Mouse (Mus musculus) frontal cortex, adult 2 months (tissue): ENCODE results near the gene Muc2. TPM values are rescaled to one million over a fixed set of nuclear protein-coding genes. Genes with fewer than 3 reads are reported as not detected.

Experiments
- DNase-seq, 2 experiments: peaks; one replicate each; pipeline ENCODE4 v3.0.0; 2022; ENCODE audit warnings: low spot score in 1 of 2; ENCODE audit errors: extremely low spot score in 1 of 2
- polyA plus RNA-seq: library from polyadenylated mRNA; depleted of rRNA; stranded (reverse); fragments of >200 nt; gene quantifications from 2 replicates; pipeline ENCODE4 v1.2.3, GENCODE M21; 2012; rRNA removed

The Muc2 gene
- polyA plus RNA-seq, 1 experiment: 0.58 TPM

- DNase-seq: peak; percentile 66 to 93
Measured at GRCm38 (mm10) chr7:141755831-141756230, 65.7 kb downstream of the Muc2 start.

GRCm38 (mm10) chr7:141758291-141758690 lies 68.2 kb downstream of the Muc2 start:
- no peak for DNase-seq

DNA sequence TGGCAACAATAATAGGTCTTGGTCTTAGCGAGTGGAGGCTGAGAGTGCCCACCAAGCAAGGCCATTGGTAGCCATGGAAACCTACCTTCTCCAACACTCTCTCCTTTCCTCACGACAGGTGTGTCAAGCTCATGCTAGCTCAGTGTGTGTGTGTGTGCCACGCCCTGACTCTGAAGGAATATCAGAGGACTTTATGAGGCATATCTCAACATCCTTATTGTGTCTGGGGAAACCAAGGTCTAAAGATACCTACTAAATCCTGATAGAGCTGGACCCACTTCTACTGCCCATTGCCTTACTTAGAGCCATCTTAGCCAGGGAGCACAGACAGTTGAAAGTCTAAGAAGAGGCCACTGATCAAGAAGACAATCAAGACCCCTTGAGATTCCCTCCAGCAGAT lies 80.4 kb downstream of the Muc2 start:
- DNase-seq: no peak

- no peak for DNase-seq
Measured at GRCm38 (mm10) chr7:141770988-141771387, 80.8 kb downstream of the Muc2 start.

- DNase-seq: no peak
Measured at GRCm38 (mm10) chr7:141772058-141772557, 82.0 kb downstream of the Muc2 start.

DNA sequence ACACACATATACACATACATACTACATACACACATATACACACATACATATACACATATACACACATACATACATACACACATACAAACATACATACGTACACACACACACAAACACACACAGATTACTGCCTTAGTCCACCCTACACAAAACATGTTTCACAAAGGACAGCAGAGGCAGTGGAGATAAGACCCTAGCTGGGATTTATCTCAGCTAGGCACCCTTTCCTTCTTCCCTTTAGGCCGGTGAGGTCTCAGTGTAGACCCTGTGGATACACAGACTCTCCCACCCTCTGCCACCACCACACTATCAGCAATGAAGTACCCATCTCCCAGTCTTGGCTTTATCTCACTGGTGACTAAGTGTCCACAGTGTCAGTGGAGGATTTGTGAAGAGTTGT lies 84.7 kb downstream of the Muc2 start:
- DNase-seq: no peak

DNA sequence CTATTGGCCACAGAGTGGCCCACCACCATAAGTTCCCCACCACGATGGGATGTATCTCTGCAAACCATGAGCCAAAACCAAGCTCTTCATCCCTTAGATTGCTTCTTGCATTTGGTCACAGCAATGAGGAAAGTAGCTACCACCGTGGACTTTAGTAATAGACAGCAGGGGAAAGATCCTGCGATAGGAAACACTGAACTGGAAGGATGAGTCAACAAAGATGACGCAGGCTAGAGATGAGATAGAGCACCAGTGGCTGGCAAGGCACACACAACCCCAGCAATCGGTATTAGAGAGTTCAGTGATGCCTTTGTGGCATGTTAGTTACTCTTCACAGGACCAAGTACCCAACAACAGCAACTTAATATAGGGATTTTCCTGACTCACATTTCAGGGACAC lies 86.1 kb downstream of the Muc2 start:
- no peak for DNase-seq

GRCm38 (mm10) chr7:141788677-141789452 lies 98.7 kb downstream of the Muc2 start, which contains the start of gene Muc5ac:
Gene Muc5ac, plus strand, starts transcription at chr7:141788972.
- DNase-seq: no peak

- no peak for DNase-seq
Measured at GRCm38 (mm10) chr7:141794251-141794650, 104.1 kb downstream of the Muc2 start.

DNA sequence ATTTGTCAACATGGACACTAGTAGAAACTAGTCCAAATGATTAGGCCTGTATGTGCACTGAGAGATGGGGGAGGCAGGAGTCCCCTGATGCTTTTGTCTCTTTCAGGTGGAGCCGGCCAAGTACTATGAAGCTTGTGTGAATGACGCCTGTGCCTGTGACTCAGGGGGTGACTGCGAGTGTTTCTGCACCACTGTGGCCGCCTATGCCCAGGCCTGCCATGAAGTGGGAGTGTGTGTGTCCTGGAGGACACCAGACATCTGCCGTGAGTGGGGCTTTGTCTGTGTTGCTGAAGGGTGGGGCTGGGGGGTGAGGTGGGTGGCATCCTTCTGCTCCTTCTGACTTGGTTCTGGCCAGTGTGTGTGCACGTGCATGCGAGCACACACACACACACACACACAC lies 113.1 kb downstream of the Muc2 start:
- peak in 1 of 2 experiments; percentile 22 for DNase-seq

Other genes with a start within 250 kb of the Muc2 start
- gene Pidd1, start 246.3 kb upstream of the Muc2 start, polyA plus RNA-seq: 3.3 and 3.5 TPM in 2 replicates
- 556 and 592 TPM in 2 replicates for gene Rplp2, start 243.0 kb upstream of the Muc2 start, polyA plus RNA-seq
- gene Pnpla2, start 235.1 kb upstream of the Muc2 start, polyA plus RNA-seq: 27.5 and 29.8 TPM in 2 replicates
- gene Cracr2b, start 229.2 kb upstream of the Muc2 start, polyA plus RNA-seq: 5.1 and 8.7 TPM in 2 replicates
- 61.0 and 61.7 TPM in 2 replicates for gene Cd151, start 222.9 kb upstream of the Muc2 start, polyA plus RNA-seq
- gene Polr2l, start 215.2 kb upstream of the Muc2 start, polyA plus RNA-seq: 41.5 and 47.6 TPM in 2 replicates
- 38.7 and 40.9 TPM in 2 replicates for gene Tspan4, start 215.1 kb upstream of the Muc2 start, polyA plus RNA-seq
- gene Chid1, start 150.5 kb upstream of the Muc2 start, polyA plus RNA-seq: 35.8 and 46.7 TPM in 2 replicates
- gene Ap2a2, start 128.2 kb upstream of the Muc2 start, polyA plus RNA-seq: 94.5 and 96.8 TPM in 2 replicates
- 0.08 TPM in 2 replicates for gene Muc6, start 35.0 kb upstream of the Muc2 start, polyA plus RNA-seq
- 0.02 TPM in 1 of 2 replicates, not detected in the other for gene Muc5ac, start 98.6 kb downstream of the Muc2 start, polyA plus RNA-seq
- 0.02 and 0.06 TPM in 2 replicates for gene Muc5b, start 148.7 kb downstream of the Muc2 start, polyA plus RNA-seq
- gene Tollip, start 228.2 kb downstream of the Muc2 start, polyA plus RNA-seq: 101 and 104 TPM in 2 replicates